Mouse (Mus musculus) midbrain, embryonic 15.5 days (tissue): ENCODE measurements around the gene Lrch3. TPM values are rescaled to one million over a fixed set of nuclear protein-coding genes. Genes with fewer than 3 reads are reported as not detected.

ENCODE experiments used
- ATAC-seq: fragments of 200-750 bp; cut with Nextera tagmentation; replicated peaks from 2 replicates; pipeline ENCODE4 v1.8.0; 2017; ENCODE audit warnings: moderate TSS enrichment
- H3K27ac ChIP-seq: fragments of 300-500 bp; sonication (generic); 2 replicates; pipeline ENCODE4 v1.5.1; 2015; ENCODE audit warnings: mild to moderate bottlenecking, inconsistent platforms
- H3K27me3 ChIP-seq: fragments of 300-500 bp; sonication (generic); replicated peaks from 2 replicates; pipeline ENCODE4 v1.6.1; 2015; ENCODE audit warnings: inconsistent platforms
- H3K36me3 ChIP-seq: fragments of 300-500 bp; sonication (generic); replicated peaks from 2 replicates; pipeline ENCODE4 v1.6.1; 2015; ENCODE audit warnings: inconsistent platforms
- H3K4me1 ChIP-seq: fragments of 300-500 bp; sonication (generic); 2 replicates; pipeline ENCODE4 v1.6.1; 2015; ENCODE audit warnings: inconsistent platforms
- H3K4me2 ChIP-seq: fragments of 300-500 bp; sonication (generic); 2 replicates; pipeline ENCODE4 v1.6.1; 2015; ENCODE audit warnings: inconsistent platforms, mild to moderate bottlenecking, moderate library complexity
- H3K4me3 ChIP-seq: fragments of 300-500 bp; sonication (generic); 2 replicates; pipeline ENCODE4 v1.5.1; 2015; ENCODE audit warnings: mild to moderate bottlenecking, inconsistent platforms
- H3K9ac ChIP-seq: fragments of 300-500 bp; sonication (generic); 2 replicates; pipeline ENCODE4 v1.6.1; 2015; ENCODE audit warnings: mild to moderate bottlenecking, inconsistent platforms
- H3K9me3 ChIP-seq: fragments of 300-500 bp; sonication (generic); 2 replicates; pipeline ENCODE4 v1.6.1; 2016; ENCODE audit warnings: inconsistent platforms
- WGBS: fragments of 180-500 bp; shearing (Covaris S2); methylation state at CpG from one replicate; pipeline ENCODE4 v1.1.7; 2015; ENCODE audit warnings: mixed read lengths; 5-methylcytosine and 5-hydroxymethylcytosine counted together
- polyA plus RNA-seq: library from polyadenylated mRNA; unstranded; fragments of >200 nt; fragmentation: Nextera tagmentation; extraction: Ambion mirVana; gene quantifications from 2 replicates; pipeline ENCODE4 v1.2.1, GENCODE M21; 2015

Gene Lrch3
- polyA plus RNA-seq, 1 experiment from 2014 or later, result 56.3 TPM

DNA sequence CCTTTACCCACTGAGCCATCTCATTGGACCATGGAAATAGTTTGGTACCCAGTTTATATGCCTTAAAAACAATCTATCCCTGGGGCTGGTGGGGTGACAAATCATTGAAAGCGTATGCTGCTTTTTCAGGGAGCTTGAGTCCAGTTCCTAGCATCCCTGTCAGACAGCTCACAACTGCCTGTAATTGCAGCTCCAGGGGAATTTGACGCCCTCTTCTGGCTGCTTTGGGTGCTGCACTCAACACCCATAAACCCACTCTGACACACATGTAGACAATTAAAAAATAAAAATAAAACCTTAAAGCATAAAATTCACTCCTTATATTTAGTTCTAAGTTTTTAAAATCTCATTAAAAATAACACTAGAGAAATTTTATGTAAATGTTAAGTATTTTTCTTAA lies 37.2 kb downstream of the Lrch3 start:
- ATAC-seq, result no peak
- Histone ChIP-seq H3K4me3 (no peak overlapping the region), H3K9ac (no peak overlapping the region), H3K4me2 (no peak overlapping the region), H3K27me3 (no peaks in the 10 kb centered on the region), H3K4me1 (no peaks in the 10 kb centered on the region), H3K9me3 (no peaks in the 10 kb centered on the region), H3K36me3 (peaks cover 6% of the 10 kb centered on the region; the same call in 1 of the 2 replicates), H3K27ac (no peak overlapping the region)
- 93% methylated on average over 2 of the region's 2 CpGs for WGBS

DNA sequence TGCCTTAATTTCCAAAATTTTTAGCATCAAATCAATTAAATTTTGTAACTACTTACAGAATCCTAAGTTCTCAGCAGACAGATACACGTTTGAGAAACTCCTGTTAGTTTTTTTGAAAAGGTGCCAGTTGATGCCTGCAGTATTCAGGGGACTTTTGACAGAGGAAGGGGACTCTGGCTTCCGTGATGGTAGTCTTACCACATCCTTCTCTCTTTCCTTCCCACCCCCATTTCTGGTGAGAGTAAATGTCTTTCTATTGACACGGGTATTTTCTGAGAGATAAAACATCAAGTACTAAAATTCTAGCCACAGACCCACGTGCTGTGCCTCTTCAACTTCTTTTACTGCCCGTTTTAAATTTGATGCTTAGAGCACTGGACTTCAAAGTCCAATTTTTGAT lies 39.9 kb downstream of the Lrch3 start:
- Histone ChIP-seq H3K36me3 (peaks cover 6% of the 10 kb centered on the region; the same call in 1 of the 2 replicates), H3K4me2 (no peak overlapping the region), H3K4me3 (no peak overlapping the region), H3K9me3 (no peaks in the 10 kb centered on the region), H3K4me1 (no peaks in the 10 kb centered on the region), H3K27ac (no peak overlapping the region), H3K27me3 (no peaks in the 10 kb centered on the region), H3K9ac (no peak overlapping the region)
- no peak for ATAC-seq
- WGBS, result 77% methylated on average over 5 of the region's 5 CpGs

- peaks cover 8% of the 10 kb centered on the region; the same call in 1 of the 2 replicates for H3K36me3 ChIP-seq
- no peaks in the 10 kb centered on the region for H3K9me3 ChIP-seq
- H3K4me1 ChIP-seq, result no peaks in the 10 kb centered on the region
- H3K4me2 ChIP-seq, result no peak overlapping the region
- WGBS, result 74% methylated on average over 6 of the region's 6 CpGs
- H3K4me3 ChIP-seq, result no peak overlapping the region
- ATAC-seq, result 0 out of 2 replicates have a peak, but pooled peaks have one; percentile 27
- H3K27ac ChIP-seq, result no peak overlapping the region
- no peaks in the 10 kb centered on the region for H3K27me3 ChIP-seq
- H3K9ac ChIP-seq, result no peak overlapping the region
Measured at GRCm38 (mm10) chr16:32954304-32954703, 40.4 kb downstream of the Lrch3 start.

DNA sequence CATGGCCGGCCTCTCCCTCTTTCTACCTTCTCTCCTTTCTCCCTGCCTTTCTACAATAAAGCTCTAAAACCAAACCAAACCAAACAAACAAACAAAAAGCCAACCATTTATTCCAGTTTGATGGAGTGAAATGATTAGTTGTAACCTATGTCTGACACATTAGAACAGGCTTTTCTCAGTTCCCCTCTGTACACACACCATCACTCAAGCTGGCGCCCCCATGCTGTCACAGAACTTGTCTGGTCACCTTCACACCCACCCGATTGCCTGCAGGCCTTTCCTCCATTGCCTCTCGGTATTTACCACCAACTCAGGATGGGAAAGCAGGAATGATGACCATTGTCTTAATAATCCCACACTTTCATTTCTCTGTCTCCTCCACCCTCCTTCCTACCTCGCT lies 43.0 kb downstream of the Lrch3 start:
- Histone ChIP-seq H3K4me1 (no peaks in the 10 kb centered on the region), H3K27me3 (no peaks in the 10 kb centered on the region), H3K36me3 (peaks cover 29% of the 10 kb centered on the region; the same call in 1 of the 2 replicates), H3K9me3 (no peaks in the 10 kb centered on the region), H3K9ac (no peak overlapping the region), H3K27ac (no peak overlapping the region), H3K4me3 (no peak overlapping the region), H3K4me2 (no peak overlapping the region)
- ATAC-seq, result no peak
- WGBS, result 74% methylated on average over 5 of the region's 5 CpGs

GRCm38 (mm10) chr16:32972535-32972934 lies 58.6 kb downstream of the Lrch3 start:
- ATAC-seq, result no peak
- Histone ChIP-seq H3K27ac (no peak overlapping the region), H3K4me2 (no peak overlapping the region), H3K27me3 (no peaks in the 10 kb centered on the region), H3K9ac (no peak overlapping the region), H3K9me3 (no peaks in the 10 kb centered on the region), H3K36me3 (peaks cover 17% of the 10 kb centered on the region), H3K4me1 (no peaks in the 10 kb centered on the region), H3K4me3 (no peak overlapping the region)
- WGBS, result 77% methylated on average over 5 of the region's 5 CpGs

DNA sequence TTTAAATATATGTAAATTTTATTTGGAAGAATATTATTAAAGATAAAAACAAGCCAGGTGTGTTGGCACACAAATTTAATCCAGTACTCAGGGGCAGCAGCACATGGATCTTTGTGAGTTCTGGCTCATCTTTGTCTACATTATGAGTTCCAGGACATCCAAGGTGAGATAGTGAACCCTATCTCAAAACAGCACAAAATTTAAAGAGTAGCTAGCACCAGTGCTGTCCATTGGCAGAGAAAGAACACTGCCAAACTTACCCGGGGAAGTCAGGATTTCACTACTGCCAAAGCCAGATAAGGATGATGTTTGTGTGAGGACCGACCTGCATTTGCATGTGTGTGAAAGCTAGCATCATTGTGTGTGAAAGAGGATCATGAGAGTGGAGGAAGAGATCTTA lies 59.1 kb downstream of the Lrch3 start:
- Histone ChIP-seq H3K27me3 (no peaks in the 10 kb centered on the region), H3K9ac (no peak overlapping the region), H3K4me1 (no peaks in the 10 kb centered on the region), H3K27ac (no peak overlapping the region), H3K4me3 (no peak overlapping the region), H3K4me2 (no peak overlapping the region), H3K36me3 (peaks cover 19% of the 10 kb centered on the region), H3K9me3 (no peaks in the 10 kb centered on the region)
- WGBS, result 84% methylated on average over 2 of the region's 2 CpGs
- no peak for ATAC-seq

- Histone ChIP-seq H3K4me1 (no peaks in the 10 kb centered on the region), H3K27ac (no peak overlapping the region), H3K9ac (no peak overlapping the region), H3K4me3 (no peak overlapping the region), H3K36me3 (peaks cover 22% of the 10 kb centered on the region), H3K4me2 (no peak overlapping the region), H3K9me3 (no peaks in the 10 kb centered on the region), H3K27me3 (no peaks in the 10 kb centered on the region)
- ATAC-seq, result no peak
- 78% methylated on average over 1 of the region's 1 CpGs for WGBS
Measured at GRCm38 (mm10) chr16:32980227-32980626, 66.3 kb downstream of the Lrch3 start.

DNA sequence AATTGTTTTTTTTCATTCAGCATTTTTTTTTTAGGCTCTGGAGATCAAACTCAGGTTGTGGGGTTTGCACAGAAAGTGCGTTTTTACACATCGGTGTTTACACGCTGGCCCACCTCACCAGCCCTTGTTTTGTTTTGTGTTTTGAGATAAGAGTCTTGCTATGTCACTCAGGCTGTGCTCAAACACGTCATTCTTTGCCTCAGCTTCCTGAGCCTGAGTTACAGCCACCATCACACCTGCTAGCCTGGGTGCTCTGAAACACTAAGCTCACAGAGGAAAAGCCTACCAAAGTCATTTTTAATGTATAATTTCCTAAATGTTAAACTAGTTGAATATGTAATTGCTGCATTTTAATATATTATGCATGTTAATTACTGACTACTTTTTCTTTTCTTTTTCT lies 67.5 kb downstream of the Lrch3 start:
- Histone ChIP-seq H3K9ac (no peak overlapping the region), H3K4me3 (no peak overlapping the region), H3K4me2 (no peak overlapping the region), H3K9me3 (no peaks in the 10 kb centered on the region), H3K36me3 (peaks cover 23% of the 10 kb centered on the region; the same call in 1 of the 2 replicates), H3K27ac (no peak overlapping the region), H3K4me1 (no peaks in the 10 kb centered on the region), H3K27me3 (no peaks in the 10 kb centered on the region)
- ATAC-seq, result no peak
- 92% methylated on average over 4 of the region's 4 CpGs for WGBS

DNA sequence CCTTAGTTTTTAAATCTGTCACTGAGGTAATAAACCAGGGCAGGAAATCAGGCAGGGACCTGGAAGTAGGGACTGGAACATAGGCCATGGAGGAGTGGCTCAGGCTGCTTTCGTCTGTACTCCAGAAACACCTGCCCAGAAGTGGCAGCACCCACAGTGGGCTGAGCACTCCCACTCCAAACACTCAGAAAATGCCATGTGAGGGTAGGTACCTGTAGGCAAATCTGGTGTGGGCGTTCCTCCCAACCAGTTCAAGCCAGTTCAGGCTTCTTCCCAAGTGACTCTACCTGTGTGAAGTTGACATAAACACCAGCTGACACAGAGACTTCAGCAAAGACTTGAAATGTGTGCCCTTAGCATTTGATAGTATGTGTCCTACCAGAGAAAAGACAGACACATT lies 70.7 kb downstream of the Lrch3 start:
- H3K27me3 ChIP-seq, result no peaks in the 10 kb centered on the region
- no peaks in the 10 kb centered on the region for H3K4me1 ChIP-seq
- no peak overlapping the region for H3K9ac ChIP-seq
- no peak overlapping the region for H3K4me2 ChIP-seq
- no peak overlapping the region for H3K4me3 ChIP-seq
- WGBS, result 97% methylated on average over 2 of the region's 2 CpGs
- peaks cover 24% of the 10 kb centered on the region; the same call in 1 of the 2 replicates for H3K36me3 ChIP-seq
- ATAC-seq, result no peak
- H3K27ac ChIP-seq, result no peak overlapping the region
- H3K9me3 ChIP-seq, result no peaks in the 10 kb centered on the region

DNA sequence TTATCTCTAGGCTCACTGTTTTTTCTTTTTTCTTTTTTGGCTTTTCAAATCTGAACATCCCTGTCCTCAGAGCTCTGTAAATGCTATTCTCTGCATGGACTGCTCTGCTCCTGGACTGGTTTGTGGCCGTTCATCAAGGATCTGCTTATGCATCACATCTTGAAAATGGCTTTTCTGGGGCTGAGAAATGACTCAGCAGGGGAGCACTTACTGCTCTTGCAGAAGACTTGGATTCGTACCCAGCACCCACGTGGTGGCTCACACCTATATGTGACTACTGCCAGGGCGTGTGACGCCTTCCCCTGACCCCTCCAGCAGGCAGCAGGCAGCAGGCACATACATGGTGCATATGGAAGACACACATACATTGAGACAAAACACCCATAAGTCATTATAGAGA lies 78.3 kb downstream of the Lrch3 start:
- ATAC-seq, result no peak
- Histone ChIP-seq H3K4me3 (no peak overlapping the region), H3K9me3 (no peaks in the 10 kb centered on the region), H3K36me3 (peaks cover 22% of the 10 kb centered on the region; the same call in 1 of the 2 replicates), H3K27ac (no peak overlapping the region), H3K9ac (no peak overlapping the region), H3K4me2 (no peak overlapping the region), H3K4me1 (no peaks in the 10 kb centered on the region), H3K27me3 (no peaks in the 10 kb centered on the region)
- WGBS, result 93% methylated on average over 5 of the region's 5 CpGs

DNA sequence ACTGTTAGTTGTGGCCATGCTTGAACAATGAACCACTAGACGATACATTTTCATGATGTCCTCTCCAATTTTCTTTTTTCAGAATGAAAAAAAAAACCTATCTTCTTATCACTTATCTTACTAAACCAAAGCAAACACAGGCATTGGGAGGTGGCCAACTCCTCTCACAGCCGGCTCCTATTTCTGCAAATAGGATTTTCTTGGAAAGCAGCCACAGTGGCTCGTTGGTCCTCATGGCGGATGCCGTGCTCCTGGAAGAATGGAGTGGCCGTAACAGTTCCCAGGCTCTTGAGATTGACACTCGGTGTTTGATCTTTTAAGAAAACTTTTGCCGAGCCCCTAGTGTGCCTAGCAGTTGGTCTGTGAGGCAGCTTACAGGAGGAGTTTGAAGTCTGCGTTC lies 91.3 kb downstream of the Lrch3 start:
- no peak overlapping the region for H3K4me2 ChIP-seq
- H3K4me1 ChIP-seq, result no peaks in the 10 kb centered on the region
- no peak overlapping the region for H3K9ac ChIP-seq
- no peak overlapping the region for H3K4me3 ChIP-seq
- H3K36me3 ChIP-seq, result peaks cover 50% of the 10 kb centered on the region
- no peaks in the 10 kb centered on the region for H3K27me3 ChIP-seq
- ATAC-seq, result no peak
- 0 out of 2 replicates have a peak overlapping the region, but pooled peaks have one; percentile 9 for H3K27ac ChIP-seq
- 42% methylated on average over 9 of the region's 9 CpGs for WGBS
- H3K9me3 ChIP-seq, result 0 out of 2 replicates have a peak, but pooled peaks cover 2% of the 10 kb centered on the region

- H3K27me3 ChIP-seq, result no peaks in the 10 kb centered on the region
- H3K27ac ChIP-seq, result no peak overlapping the region
- 81% methylated on average over 7 of the region's 7 CpGs for WGBS
- H3K9ac ChIP-seq, result no peak overlapping the region
- H3K4me1 ChIP-seq, result no peaks in the 10 kb centered on the region
- ATAC-seq, result no peak
- H3K4me2 ChIP-seq, result no peak overlapping the region
- no peaks in the 10 kb centered on the region for H3K9me3 ChIP-seq
- no peak overlapping the region for H3K4me3 ChIP-seq
- H3K36me3 ChIP-seq, result peaks cover 36% of the 10 kb centered on the region
Measured at GRCm38 (mm10) chr16:33006888-33007287, 93.0 kb downstream of the Lrch3 start.

DNA sequence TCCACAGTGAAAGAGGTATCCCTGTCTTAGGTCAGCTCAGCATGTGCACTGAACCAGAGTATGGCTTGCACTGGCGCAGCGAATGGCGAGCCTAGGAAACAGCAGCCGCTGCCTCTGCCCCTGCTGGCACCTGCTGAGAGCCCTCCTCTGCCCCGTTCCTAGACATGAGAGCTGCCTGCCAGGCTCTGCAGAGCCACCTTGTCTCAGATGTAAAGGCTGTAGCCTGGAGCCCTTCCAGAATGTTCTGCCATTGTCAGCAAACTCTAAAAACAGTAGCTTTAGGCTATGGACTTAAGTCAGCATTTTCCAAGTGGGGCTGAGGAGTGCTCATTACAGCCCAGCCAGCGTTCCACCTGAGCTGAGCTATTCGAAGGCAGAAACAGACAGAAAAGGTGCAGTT lies 93.5 kb downstream of the Lrch3 start:
- WGBS, result 69% methylated on average over 7 of the region's 7 CpGs
- no peaks in the 10 kb centered on the region for H3K4me1 ChIP-seq
- no peak overlapping the region for H3K4me2 ChIP-seq
- H3K9me3 ChIP-seq, result no peaks in the 10 kb centered on the region
- H3K27ac ChIP-seq, result no peak overlapping the region
- no peaks in the 10 kb centered on the region for H3K27me3 ChIP-seq
- H3K4me3 ChIP-seq, result no peak overlapping the region
- H3K36me3 ChIP-seq, result peaks cover 36% of the 10 kb centered on the region
- H3K9ac ChIP-seq, result no peak overlapping the region
- ATAC-seq, result no peak
